Mouse (Mus musculus) heart, postnatal 25 days (tissue): ENCODE data around the gene Ugt1a6a. TPM values are rescaled to one million over a fixed set of nuclear protein-coding genes. Genes with fewer than 3 reads are reported as not detected.

Source experiments
- DNase-seq: peaks from one replicate; pipeline ENCODE4 v3.0.0; 2022; ENCODE audit warnings: low spot score
- intact Hi-C: fragments of 180-260 bp; cut with DNase I; formaldehyde crosslinking; loops from one replicate; pipeline ENCODE4 v1.15.1; 2025
- total RNA-seq, 2 experiments: library from RNA; stranded (reverse); gene quantifications; 2 replicates each; pipeline ENCODE4 v1.2.3; 2021

Ugt1a6a gene
- total RNA-seq, 2 experiments from 2014 or later, result 2.6 to 3.4 TPM

- intact Hi-C loops, result no loop called here
Observed at GRCm38 (mm10) chr1:88238771-88239170, 104.2 kb downstream of the Ugt1a6a start.

GRCm38 (mm10) chr1:88240072-88240471 is 105.5 kb downstream of the Ugt1a6a start:
- no peak for DNase-seq
- intact Hi-C loops, result no loop called here

More at GRCm38 (mm10) chr1:88238771-88239170, 104.2 kb downstream of the Ugt1a6a start:
- DNase-seq, result no peak

- DNase-seq, result no peak
- intact Hi-C loops, result no loop called here
Observed at GRCm38 (mm10) chr1:88240579-88240978, 106.0 kb downstream of the Ugt1a6a start.

GRCm38 (mm10) chr1:88243861-88244260 is 109.3 kb downstream of the Ugt1a6a start:
- DNase-seq, result no peak
- intact Hi-C loops, result no loop called here

GRCm38 (mm10) chr1:88245881-88246280 is 111.3 kb downstream of the Ugt1a6a start:
- no peak for DNase-seq
- intact Hi-C loops, result no loop called here

- intact Hi-C loops, result no loop called here
- DNase-seq, result no peak
Observed at GRCm38 (mm10) chr1:88246386-88246785, 111.8 kb downstream of the Ugt1a6a start.

- no peak for DNase-seq
- intact Hi-C loops, result no loop called here
Observed at GRCm38 (mm10) chr1:88247660-88248059, 113.1 kb downstream of the Ugt1a6a start.

GRCm38 (mm10) chr1:88248658-88249057 is 114.0 kb downstream of the Ugt1a6a start:
- intact Hi-C loops, result no loop called here
- no peak for DNase-seq

- DNase-seq, result no peak
- intact Hi-C loops, result no loop called here
Observed at GRCm38 (mm10) chr1:88249596-88249995, 115.0 kb downstream of the Ugt1a6a start.

GRCm38 (mm10) chr1:88250023-88250422 is 115.4 kb downstream of the Ugt1a6a start:
- intact Hi-C loops, result no loop called here
- DNase-seq, result no peak

- intact Hi-C loops, result no loop called here
- DNase-seq, result no peak
Observed at GRCm38 (mm10) chr1:88253106-88253505, 118.5 kb downstream of the Ugt1a6a start.

- intact Hi-C loops, result no loop called here
- no peak for DNase-seq
Observed at GRCm38 (mm10) chr1:88253540-88253939, 118.9 kb downstream of the Ugt1a6a start.

- DNase-seq, result no peak
- intact Hi-C loops, result no loop called here
Observed at GRCm38 (mm10) chr1:88254793-88255465, 120.3 kb downstream of the Ugt1a6a start.

- intact Hi-C loops, result no loop called here
- DNase-seq, result no peak
Observed at GRCm38 (mm10) chr1:88255466-88255857, 120.9 kb downstream of the Ugt1a6a start.

GRCm38 (mm10) chr1:88255989-88256754 is 121.6 kb downstream of the Ugt1a6a start:
- intact Hi-C loops, result no loop called here
- no peak for DNase-seq

- intact Hi-C loops, result no loop called here
- DNase-seq, result no peak
Observed at GRCm38 (mm10) chr1:88256886-88257663, 122.5 kb downstream of the Ugt1a6a start.

- DNase-seq, result no peak
Observed at GRCm38 (mm10) chr1:88257681-88258080, 123.1 kb downstream of the Ugt1a6a start.

GRCm38 (mm10) chr1:88258361-88258760 is 123.8 kb downstream of the Ugt1a6a start:
- intact Hi-C loops, result no loop called here
- DNase-seq, result no peak

More at GRCm38 (mm10) chr1:88257681-88258080, 123.1 kb downstream of the Ugt1a6a start:
- intact Hi-C loops, result no loop called here

- DNase-seq, result no peak
Observed at GRCm38 (mm10) chr1:88258881-88259642, 124.5 kb downstream of the Ugt1a6a start.

GRCm38 (mm10) chr1:88259643-88260024 is 125.0 kb downstream of the Ugt1a6a start:
- no peak for DNase-seq
- intact Hi-C loops, result no loop called here

More at GRCm38 (mm10) chr1:88258881-88259642, 124.5 kb downstream of the Ugt1a6a start:
- intact Hi-C loops, result no loop called here
